Mouse (Mus musculus) limb, embryonic 13.5 days (tissue): ENCODE measurements around the gene Frem2. TPM values are rescaled to one million over a fixed set of nuclear protein-coding genes. Genes with fewer than 3 reads are reported as not detected.

Experiments
- ATAC-seq: fragments of 200-750 bp; cut with Nextera tagmentation; 2 replicates; pipeline ENCODE4 v1.8.0; 2017; ENCODE audit warnings: low read depth, moderate number of reproducible peaks, moderate TSS enrichment; ENCODE audit not compliant: low FRiP score
- H3K27ac ChIP-seq: fragments of 300-500 bp; sonication (generic); 2 replicates; pipeline ENCODE4 v1.5.1; 2015; ENCODE audit warnings: inconsistent platforms, mild to moderate bottlenecking, moderate library complexity
- H3K27me3 ChIP-seq: fragments of 300-500 bp; sonication (generic); 2 replicates; pipeline ENCODE4 v1.6.1; 2015; ENCODE audit warnings: mild to moderate bottlenecking, inconsistent platforms
- H3K36me3 ChIP-seq: fragments of 300-500 bp; sonication (generic); 2 replicates; pipeline ENCODE4 v1.6.1; 2015; ENCODE audit warnings: inconsistent platforms, mild to moderate bottlenecking, moderate library complexity
- H3K4me1 ChIP-seq: fragments of 300-500 bp; sonication (generic); 2 replicates; pipeline ENCODE4 v1.6.1; 2015; ENCODE audit warnings: inconsistent platforms
- H3K4me2 ChIP-seq: fragments of 300-500 bp; sonication (generic); replicated peaks from 2 replicates; pipeline ENCODE4 v1.6.1; 2015; ENCODE audit warnings: inconsistent platforms, mild to moderate bottlenecking, moderate library complexity
- H3K4me3 ChIP-seq: fragments of 300-500 bp; sonication (generic); 2 replicates; pipeline ENCODE4 v1.5.1; 2015; ENCODE audit warnings: moderate library complexity, mild to moderate bottlenecking, inconsistent platforms
- H3K9ac ChIP-seq: fragments of 300-500 bp; sonication (generic); 2 replicates; pipeline ENCODE4 v1.6.1; 2015; ENCODE audit warnings: mild to moderate bottlenecking, inconsistent platforms
- H3K9me3 ChIP-seq: fragments of 300-500 bp; sonication (generic); 2 replicates; pipeline ENCODE4 v1.6.1; 2016; ENCODE audit warnings: inconsistent platforms
- WGBS: fragments of 180-500 bp; shearing (Covaris S2); methylation state at CpG from one replicate; pipeline ENCODE4 v1.1.7; 2015; 5-methylcytosine and 5-hydroxymethylcytosine counted together
- polyA plus RNA-seq: library from polyadenylated mRNA; unstranded; fragments of >200 nt; fragmentation: Nextera tagmentation; extraction: Ambion mirVana; gene quantifications from 2 replicates; pipeline ENCODE4 v1.2.1, GENCODE M21; 2015

Gene Frem2
- polyA plus RNA-seq, 1 experiment from 2014 or later: 6.8 TPM

GRCm38 (mm10) chr3:53576320-53577116 is 80.6 kb downstream of the Frem2 start:
- 38% methylated on average over 7 of the region's 7 CpGs for WGBS
- no peak for ATAC-seq

DNA sequence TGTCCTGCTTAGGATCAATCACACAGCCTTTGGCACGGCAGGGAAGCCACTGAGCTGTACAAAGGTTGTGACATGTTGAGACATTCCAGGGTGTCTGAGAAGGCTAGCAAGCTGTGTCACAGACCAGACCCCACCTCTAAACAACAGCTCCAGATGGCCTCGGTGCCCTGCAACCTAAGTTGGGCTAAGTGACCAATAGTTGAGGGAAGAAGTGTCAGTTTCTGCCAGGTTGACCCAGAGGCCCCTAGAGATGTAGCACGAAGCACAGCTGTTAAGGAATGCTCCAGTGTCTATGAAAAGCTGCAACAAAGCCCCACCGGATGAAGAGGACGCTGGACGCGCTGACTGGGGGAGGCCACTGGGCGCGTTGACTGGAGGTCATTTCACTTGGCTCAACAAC is 83.0 kb downstream of the Frem2 start:
- ATAC-seq: no peak
- Histone ChIP-seq H3K27me3 (no peaks in the 10 kb centered on the region), H3K9me3 (no peaks in the 10 kb centered on the region), H3K9ac (no peak overlapping the region), H3K4me2 (no peak overlapping the region), H3K4me1 (no peaks in the 10 kb centered on the region), H3K27ac (no peak overlapping the region), H3K36me3 (no peaks in the 10 kb centered on the region), H3K4me3 (no peak overlapping the region)
- 60% methylated on average over 9 of the region's 9 CpGs for WGBS

More at GRCm38 (mm10) chr3:53576320-53577116, 80.6 kb downstream of the Frem2 start:
- Histone ChIP-seq H3K9ac (no peak overlapping the region), H3K4me1 (no peaks in the 10 kb centered on the region), H3K4me2 (no peak overlapping the region), H3K27me3 (no peaks in the 10 kb centered on the region), H3K27ac (no peak overlapping the region), H3K9me3 (no peaks in the 10 kb centered on the region), H3K4me3 (no peak overlapping the region), H3K36me3 (no peaks in the 10 kb centered on the region)

DNA sequence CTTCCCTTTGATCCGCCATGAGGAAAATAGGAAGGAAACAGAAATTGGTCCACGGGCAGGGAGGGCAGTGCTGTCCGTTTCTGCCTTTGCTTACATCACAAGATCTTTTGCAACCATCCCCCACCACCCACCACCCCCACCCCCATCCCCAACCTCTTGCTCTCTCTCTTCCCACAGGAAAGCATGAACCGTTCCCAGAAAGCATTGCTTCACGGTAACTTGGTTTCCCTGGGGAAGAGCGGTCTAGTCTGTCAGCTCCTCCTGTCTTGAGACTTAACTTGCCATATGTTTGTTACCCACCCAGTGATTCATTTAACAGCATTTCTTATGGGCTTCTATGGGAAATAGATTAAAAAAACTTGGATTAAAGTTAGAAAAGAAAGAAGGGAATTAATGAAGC is 85.5 kb downstream of the Frem2 start:
- Histone ChIP-seq H3K4me1 (no peaks in the 10 kb centered on the region), H3K9ac (no peak overlapping the region), H3K27me3 (no peaks in the 10 kb centered on the region), H3K9me3 (no peaks in the 10 kb centered on the region), H3K36me3 (no peaks in the 10 kb centered on the region), H3K4me3 (no peak overlapping the region), H3K4me2 (no peak overlapping the region), H3K27ac (no peak overlapping the region)
- 73% methylated on average over 6 of the region's 6 CpGs for WGBS
- ATAC-seq: no peak

DNA sequence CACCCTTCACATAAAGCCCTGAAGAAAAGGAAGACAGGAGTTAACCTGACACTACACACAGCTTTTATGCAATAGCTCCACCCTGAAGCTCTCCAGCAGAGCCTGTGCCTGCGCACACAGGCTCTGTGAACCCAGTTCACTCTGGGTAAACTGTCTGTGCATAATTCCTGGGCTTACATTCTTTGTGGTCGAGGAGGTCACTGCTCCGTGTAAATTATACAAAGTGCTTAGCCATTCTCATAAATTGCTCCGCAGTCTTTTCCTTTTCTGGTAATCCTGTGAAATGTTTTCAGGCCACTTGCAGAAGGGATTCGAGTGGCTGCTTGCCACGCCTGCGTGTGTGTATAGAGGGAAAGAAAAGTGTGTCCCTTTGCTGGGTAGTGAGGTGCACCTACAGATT is 92.6 kb downstream of the Frem2 start:
- 58% methylated on average over 7 of the region's 7 CpGs for WGBS
- Histone ChIP-seq H3K9ac (no peak overlapping the region), H3K4me3 (no peak overlapping the region), H3K36me3 (no peaks in the 10 kb centered on the region), H3K27me3 (no peaks in the 10 kb centered on the region), H3K4me1 (0 out of 2 replicates have a peak, but pooled peaks cover 6% of the 10 kb centered on the region), H3K9me3 (no peaks in the 10 kb centered on the region), H3K27ac (no peak overlapping the region), H3K4me2 (no peak overlapping the region)
- ATAC-seq: no peak

DNA sequence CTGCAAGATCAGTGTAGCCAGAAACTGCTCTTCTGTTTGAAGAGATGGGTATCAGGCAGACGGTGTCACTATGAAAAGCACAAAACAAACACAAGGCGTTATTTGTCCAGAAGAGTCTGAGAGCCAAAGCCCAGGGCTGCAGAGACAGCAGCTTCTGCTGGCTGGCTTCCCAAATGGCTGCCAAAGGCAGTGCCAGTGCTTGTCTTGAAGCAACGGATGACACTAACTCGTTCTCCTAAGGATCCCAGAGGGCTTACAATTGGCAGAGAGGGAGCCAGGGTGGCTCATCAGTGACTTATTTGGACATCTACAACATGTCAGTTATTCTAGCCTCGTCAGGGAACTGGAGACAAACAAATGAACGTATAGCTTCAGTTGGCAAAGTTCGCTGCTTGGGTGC is 93.4 kb downstream of the Frem2 start:
- H3K27ac ChIP-seq: no peak overlapping the region
- 0 out of 2 replicates have a peak, but pooled peaks cover 6% of the 10 kb centered on the region for H3K4me1 ChIP-seq
- 69% methylated on average over 7 of the region's 7 CpGs for WGBS

GRCm38 (mm10) chr3:53561813-53562212 is 95.3 kb downstream of the Frem2 start:
- no peak for ATAC-seq
- no peaks in the 10 kb centered on the region for H3K36me3 ChIP-seq
- H3K27me3 ChIP-seq: no peaks in the 10 kb centered on the region
- H3K9me3 ChIP-seq: no peaks in the 10 kb centered on the region
- no peak overlapping the region for H3K27ac ChIP-seq
- H3K9ac ChIP-seq: no peak overlapping the region
- no peak overlapping the region for H3K4me3 ChIP-seq
- 84% methylated on average over 7 of the region's 7 CpGs for WGBS
- no peak overlapping the region for H3K4me2 ChIP-seq
- peaks cover 11% of the 10 kb centered on the region; the same call in 1 of the 2 replicates for H3K4me1 ChIP-seq

More for the DNA sequence above, 93.4 kb downstream of the Frem2 start:
- ATAC-seq: no peak
- no peak overlapping the region for H3K4me2 ChIP-seq
- no peaks in the 10 kb centered on the region for H3K27me3 ChIP-seq
- no peaks in the 10 kb centered on the region for H3K36me3 ChIP-seq
- no peak overlapping the region for H3K4me3 ChIP-seq
- H3K9me3 ChIP-seq: no peaks in the 10 kb centered on the region
- H3K9ac ChIP-seq: no peak overlapping the region

DNA sequence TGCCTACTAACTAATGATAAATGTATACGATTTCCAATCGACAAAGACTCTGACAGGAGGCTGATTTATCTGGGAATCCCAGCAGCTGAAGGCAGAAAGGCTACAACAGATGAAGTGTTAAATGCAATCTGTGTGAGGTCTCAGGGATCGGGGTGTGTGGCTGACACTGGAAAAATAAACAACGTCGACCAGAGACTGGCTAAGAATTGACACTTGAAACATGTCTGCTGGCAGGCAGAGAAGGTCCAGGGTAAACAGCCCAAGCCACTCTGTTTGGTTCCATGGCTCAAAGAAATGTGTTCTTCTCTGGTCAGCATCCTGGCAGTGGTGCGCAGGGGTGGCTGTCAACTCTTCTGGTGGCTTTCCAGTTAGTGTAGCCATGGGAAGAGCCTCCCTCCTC is 98.1 kb downstream of the Frem2 start:
- no peak for ATAC-seq
- no peak overlapping the region for H3K4me3 ChIP-seq
- H3K9ac ChIP-seq: no peak overlapping the region
- H3K4me2 ChIP-seq: no peak overlapping the region
- peaks cover 10% of the 10 kb centered on the region; the same call in 1 of the 2 replicates for H3K4me1 ChIP-seq
- no peaks in the 10 kb centered on the region for H3K9me3 ChIP-seq
- no peak overlapping the region for H3K27ac ChIP-seq
- 22% methylated on average over 6 of the region's 6 CpGs for WGBS
- no peaks in the 10 kb centered on the region for H3K27me3 ChIP-seq
- no peaks in the 10 kb centered on the region for H3K36me3 ChIP-seq

DNA sequence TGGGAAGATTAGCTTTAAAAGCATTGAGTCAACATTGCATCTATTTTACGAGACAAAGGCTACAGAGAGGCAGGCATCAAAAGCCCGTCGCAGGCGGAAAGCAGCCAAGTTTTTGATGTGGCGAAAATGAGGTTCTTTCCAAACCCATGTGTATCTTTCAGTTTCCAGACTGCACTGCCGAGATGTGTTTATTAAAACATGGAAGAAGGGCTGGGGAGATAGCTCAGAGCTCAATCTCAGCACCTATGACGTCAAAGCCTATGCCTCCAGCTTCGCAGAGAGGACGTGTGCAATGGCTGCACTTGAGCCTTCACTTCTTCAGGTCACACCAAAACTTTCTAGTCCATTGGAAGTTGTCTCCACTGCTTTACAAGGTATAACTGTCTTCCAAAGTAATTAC is 98.9 kb downstream of the Frem2 start:
- Histone ChIP-seq H3K36me3 (no peaks in the 10 kb centered on the region), H3K27me3 (no peaks in the 10 kb centered on the region), H3K27ac (no peak overlapping the region), H3K9ac (no peak overlapping the region), H3K4me3 (no peak overlapping the region), H3K9me3 (no peaks in the 10 kb centered on the region), H3K4me1 (peaks cover 6% of the 10 kb centered on the region; the same call in 1 of the 2 replicates), H3K4me2 (no peak overlapping the region)
- 65% methylated on average over 9 of the region's 9 CpGs for WGBS
- ATAC-seq: no peak

- ATAC-seq: no peak
- 77% methylated on average over 16 of the region's 16 CpGs for WGBS
- Histone ChIP-seq H3K36me3 (no peaks in the 10 kb centered on the region), H3K27me3 (no peaks in the 10 kb centered on the region), H3K9me3 (no peaks in the 10 kb centered on the region), H3K27ac (no peak overlapping the region), H3K4me1 (peaks cover 9% of the 10 kb centered on the region; the same call in 1 of the 2 replicates), H3K4me3 (no peak overlapping the region), H3K9ac (no peak overlapping the region), H3K4me2 (no peak overlapping the region)
These were observed 99.6 kb downstream of the Frem2 start for GRCm38 (mm10) chr3:53557388-53558214.

DNA sequence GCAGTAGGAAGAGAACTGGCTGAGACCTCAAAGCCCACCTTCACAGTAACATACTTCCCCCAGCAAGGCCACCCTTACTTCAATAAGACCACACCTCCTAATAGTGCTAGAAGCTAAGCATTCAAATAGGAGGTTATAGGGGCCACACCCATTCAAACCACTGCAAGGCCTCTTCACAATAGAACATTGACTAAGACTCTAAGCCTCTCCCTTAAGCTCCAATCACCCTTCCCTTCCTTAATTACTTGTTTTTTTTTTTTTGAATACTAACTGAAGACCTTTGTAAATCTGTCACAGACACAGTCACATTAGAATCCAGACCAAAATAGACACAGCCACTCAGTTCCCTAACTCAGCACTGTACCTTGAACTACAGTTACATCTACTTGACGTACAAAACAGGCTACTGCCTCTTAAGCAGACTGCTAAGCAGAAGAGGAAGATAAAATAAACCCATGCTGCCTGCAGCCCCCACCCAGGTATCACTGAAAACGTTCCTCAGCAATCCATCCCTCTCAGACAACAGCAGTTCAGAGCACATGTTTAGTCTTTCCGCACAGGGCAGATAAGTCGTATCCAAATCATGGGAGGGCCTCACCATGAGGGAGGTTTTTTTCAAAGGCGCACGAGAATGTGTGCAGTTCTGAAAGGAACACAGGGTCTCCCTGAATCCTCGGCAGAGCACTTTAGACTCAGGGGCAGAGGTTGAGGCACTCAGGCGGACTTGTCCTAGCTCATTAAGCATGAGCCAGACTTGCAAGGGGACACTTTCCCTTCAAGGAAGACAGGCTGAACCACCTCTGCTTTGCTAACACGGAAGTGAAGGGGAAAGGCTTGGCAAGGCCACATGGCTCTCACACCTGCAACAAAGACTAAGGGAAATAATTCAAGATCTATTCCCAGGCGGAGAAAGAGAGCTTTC is 101.9 kb downstream of the Frem2 start:
- WGBS: 66% methylated on average over 10 of the region's 10 CpGs
- no peak for ATAC-seq
- H3K4me1 ChIP-seq: peaks cover 12% of the 10 kb centered on the region; the same call in 1 of the 2 replicates

DNA sequence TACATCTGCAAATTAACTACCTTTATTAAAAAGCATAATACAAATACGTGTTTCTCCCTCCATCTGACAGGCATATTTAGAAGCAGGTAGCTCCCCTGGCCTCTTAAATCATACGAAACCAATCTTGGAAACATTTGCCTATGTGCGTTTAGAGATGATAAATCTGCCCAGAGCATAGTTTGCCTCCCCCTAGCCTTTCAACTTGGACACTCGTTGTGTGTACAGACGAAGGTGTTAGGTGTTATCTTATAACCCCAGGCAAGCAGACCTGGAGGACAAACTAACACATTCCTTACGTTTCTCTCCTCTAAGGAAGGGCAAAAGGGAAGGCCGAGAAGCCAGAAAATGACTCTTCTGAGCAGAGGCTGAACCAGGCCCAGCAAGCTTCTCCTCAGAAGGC is 104.5 kb downstream of the Frem2 start:
- Histone ChIP-seq H3K4me3 (no peak overlapping the region), H3K27ac (no peak overlapping the region), H3K4me2 (no peak overlapping the region), H3K36me3 (no peaks in the 10 kb centered on the region), H3K4me1 (peaks cover 12% of the 10 kb centered on the region; the same call in 1 of the 2 replicates), H3K9me3 (no peaks in the 10 kb centered on the region), H3K27me3 (no peaks in the 10 kb centered on the region), H3K9ac (no peak overlapping the region)
- 36% methylated on average over 7 of the region's 7 CpGs for WGBS
- ATAC-seq: no peak

More for the DNA sequence above, 101.9 kb downstream of the Frem2 start:
- H3K27ac ChIP-seq: no peak overlapping the region
- no peak overlapping the region for H3K4me3 ChIP-seq
- H3K9ac ChIP-seq: no peak overlapping the region
- H3K36me3 ChIP-seq: no peaks in the 10 kb centered on the region
- no peaks in the 10 kb centered on the region for H3K9me3 ChIP-seq
- no peaks in the 10 kb centered on the region for H3K27me3 ChIP-seq
- H3K4me2 ChIP-seq: no peak overlapping the region
